Mouse (Mus musculus): ENCODE measurements around the gene Ambra1.

DNA sequence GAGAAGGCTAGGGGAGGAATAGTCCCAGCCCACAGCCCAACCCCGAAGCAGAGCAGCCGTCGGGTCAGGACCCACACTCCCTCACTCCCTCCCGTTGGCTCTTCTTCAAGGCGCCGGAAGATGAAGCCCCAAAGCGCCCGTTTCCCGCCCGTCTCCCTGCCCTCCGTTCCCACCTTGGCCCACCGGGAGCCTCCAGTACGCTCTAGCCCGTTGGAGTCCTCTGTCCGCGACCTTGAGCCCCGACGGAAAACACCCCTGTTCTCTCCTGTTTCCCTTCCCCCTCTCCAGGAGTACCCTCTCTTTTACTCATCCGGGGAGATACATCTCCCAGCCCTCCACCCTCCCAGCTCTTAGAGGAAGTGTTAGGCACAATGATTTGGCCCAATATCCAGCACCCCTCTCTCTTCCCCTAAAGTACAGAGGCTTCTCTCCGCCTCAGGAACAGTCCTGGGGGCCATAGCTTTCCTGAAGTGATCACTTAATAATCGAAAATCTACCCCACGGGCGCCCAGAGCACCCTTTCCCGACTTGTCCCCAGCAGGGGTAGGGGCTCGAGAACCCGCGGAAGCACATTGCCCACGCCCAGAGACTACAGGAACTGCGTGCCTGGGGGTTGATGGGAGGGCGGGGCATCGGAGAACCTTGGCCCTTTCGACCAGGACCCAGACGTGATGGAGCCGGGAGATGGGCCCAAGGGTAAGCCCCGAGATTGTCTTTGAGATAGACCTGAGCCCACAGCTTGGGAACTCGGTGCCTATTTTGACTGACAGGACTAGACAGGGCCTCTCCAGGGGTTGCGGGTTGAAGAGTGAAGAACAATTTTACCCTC lies 192.9 kb downstream of the Ambra1 start:
- TF ChIP-seq POLR2A (IDR thresholded peaks at IDR 0.05; ENCODE audit: extremely low read depth, insufficient read depth, low read length) = no peak
- no peak for TF ChIP-seq CTCF (IDR thresholded peaks at IDR 0.05; ENCODE audit: extremely low read depth, insufficient read depth, low read length)
